Mouse (Mus musculus): ENCODE data around the gene Magix.

Gene Magix

GRCm38 (mm10) chrX:7673578-7674281, 7.3 kb downstream of the Magix start:
- DNase-seq, result no peak

GRCm38 (mm10) chrX:7672739-7673138, 8.3 kb downstream of the Magix start:
- no peak for DNase-seq

GRCm38 (mm10) chrX:7670921-7671623, 10.0 kb downstream of the Magix start, which contains the start of gene Plp2:
Gene Plp2, minus strand, starts transcription at chrX:7671390.
- DNase-seq, result peak; percentile 28

- DNase-seq, result peak; percentile 47
Measured at GRCm38 (mm10) chrX:7670390-7670881, 10.6 kb downstream of the Magix start.

- DNase-seq, result no peak
Measured at GRCm38 (mm10) chrX:7665739-7666502, 15.1 kb downstream of the Magix start.

GRCm38 (mm10) chrX:7664791-7665190, 16.3 kb downstream of the Magix start:
- no peak for DNase-seq

- no peak for DNase-seq
Measured at GRCm38 (mm10) chrX:7662936-7663335, 18.1 kb downstream of the Magix start.

- DNase-seq, result no peak
Measured at GRCm38 (mm10) chrX:7661086-7661485, 20.0 kb downstream of the Magix start.

- DNase-seq, result no peak
Measured at GRCm38 (mm10) chrX:7658785-7659589, 22.1 kb downstream of the Magix start.

- no peak for DNase-seq
Measured at GRCm38 (mm10) chrX:7658031-7658784, 22.8 kb downstream of the Magix start.

- DNase-seq, result no peak
Measured at GRCm38 (mm10) chrX:7657221-7657639, 23.8 kb downstream of the Magix start, which contains the start of gene Prickle3. Gene Prickle3, plus strand, starts transcription at chrX:7657260.

GRCm38 (mm10) chrX:7648671-7649304, 32.3 kb downstream of the Magix start:
- DNase-seq, result peak; percentile 53

GRCm38 (mm10) chrX:7645349-7645748, 35.7 kb downstream of the Magix start:
- DNase-seq, result peak; percentile 60

- no peak for DNase-seq
Measured at GRCm38 (mm10) chrX:7640785-7641184, 40.3 kb downstream of the Magix start.

- no peak for DNase-seq
Measured at GRCm38 (mm10) chrX:7639536-7640325, 41.3 kb downstream of the Magix start.

GRCm38 (mm10) chrX:7638401-7639091, 42.5 kb downstream of the Magix start, which contains the start of gene Syp:
Gene Syp, plus strand, starts transcription at chrX:7638471.
- peak; percentile 86 for DNase-seq

- no peak for DNase-seq
Measured at GRCm38 (mm10) chrX:7635101-7635500, 46.0 kb downstream of the Magix start.

- no peak for DNase-seq
Measured at GRCm38 (mm10) chrX:7632560-7632959, 48.5 kb downstream of the Magix start.

Data from right cerebral cortex, postnatal 25 days (tissue).